Mouse (Mus musculus): ENCODE measurements around the gene Oxld1. TPM values are rescaled to one million over a fixed set of nuclear protein-coding genes. Genes with fewer than 3 reads are reported as not detected.
"Not testable (repeated sequence)": the region's sequence is repeated elsewhere in the genome, so short reads cannot be mapped to it uniquely, and the experiment has no call there.

Gene Oxld1
- polyA plus RNA-seq, 1 experiment, result 15.5 TPM

- DNase-seq, result no peak
- Histone ChIP-seq H3K27me3 (ENCODE audit: control insufficient read depth, insufficient read depth, low read length) (no peaks in the 10 kb centered on the region), H3K27ac (ENCODE audit: insufficient read depth, low read length) (no peak overlapping the region), H3K4me3 (replicated peaks; ENCODE audit: insufficient read depth, low read depth, low read length) (no peak overlapping the region), H3K4me1 (ENCODE audit: control insufficient read depth, insufficient read depth, low read length) (no peaks in the 10 kb centered on the region)
- 81% methylated on average over 7 of the region's 7 CpGs for WGBS
- TF ChIP-seq CTCF (IDR thresholded peaks at IDR 0.05; ENCODE audit: borderline replicate concordance, insufficient read depth, low read depth, low read length), result no peak
Observed at GRCm38 (mm10) chr11:120417852-120418251, 40.0 kb downstream of the Oxld1 start.

GRCm38 (mm10) chr11:120413621-120414020 is 44.2 kb downstream of the Oxld1 start:
- H3K4me3 ChIP-seq (replicated peaks; ENCODE audit: insufficient read depth, low read depth, low read length); H3K27ac ChIP-seq (ENCODE audit: insufficient read depth, low read length); H3K4me1 ChIP-seq (ENCODE audit: control insufficient read depth, insufficient read depth, low read length); H3K27me3 ChIP-seq (ENCODE audit: control insufficient read depth, insufficient read depth, low read length); DNase-seq: not testable (repeated sequence)
- 94% methylated on average over 8 of the region's 10 CpGs for WGBS

Other genes with a start within 250 kb of the Oxld1 start
- 17.0 and 17.6 TPM in 2 replicates for gene Bahcc1, start 225.1 kb downstream of the Oxld1 start, polyA plus RNA-seq (2012; rRNA removed)
- 834 and 845 TPM in 2 replicates for gene Actg1, start 109.5 kb downstream of the Oxld1 start, polyA plus RNA-seq (2012; rRNA removed)
- gene Fscn2, start 96.5 kb downstream of the Oxld1 start, polyA plus RNA-seq (2012; rRNA removed), result 0.29 TPM in 1 of 2 replicates, not detected in the other
- gene Faap100, start 79.3 kb downstream of the Oxld1 start, polyA plus RNA-seq (2012; rRNA removed), result 34.4 and 34.8 TPM in 2 replicates
- 54.2 and 56.3 TPM in 2 replicates for gene Nploc4, start 20.4 kb downstream of the Oxld1 start, polyA plus RNA-seq (2012; rRNA removed)
- gene Tspan10, start 15.4 kb downstream of the Oxld1 start, polyA plus RNA-seq (2012; rRNA removed), result 0.05 and 0.06 TPM in 2 replicates
- gene Pde6g, start 4.6 kb downstream of the Oxld1 start, polyA plus RNA-seq (2012; rRNA removed), result 1.5 and 1.6 TPM in 2 replicates
- 27.3 and 28.3 TPM in 2 replicates for gene Ccdc137, start within 50 bp of the Oxld1 start, polyA plus RNA-seq (2012; rRNA removed)
- 42.7 and 56.5 TPM in 2 replicates for gene Arl16, start 9.5 kb upstream of the Oxld1 start, polyA plus RNA-seq (2012; rRNA removed)
- 108 and 119 TPM in 2 replicates for gene Mrpl12, start 26.5 kb upstream of the Oxld1 start, polyA plus RNA-seq (2012; rRNA removed)
- 38.9 and 39.3 TPM in 2 replicates for gene Slc25a10, start 33.8 kb upstream of the Oxld1 start, polyA plus RNA-seq (2012; rRNA removed)
- 1.8 and 2.1 TPM in 2 replicates for gene Gcgr, start 72.6 kb upstream of the Oxld1 start, polyA plus RNA-seq (2012; rRNA removed)
- gene Mcrip1, start 91.7 kb upstream of the Oxld1 start, polyA plus RNA-seq (2012; rRNA removed), result 159 and 168 TPM in 2 replicates
- not detected in 2 replicates for gene Ppp1r27, start 93.1 kb upstream of the Oxld1 start, polyA plus RNA-seq (2012; rRNA removed)
- 98.4 and 105 TPM in 2 replicates for gene P4hb, start 115.2 kb upstream of the Oxld1 start, polyA plus RNA-seq (2012; rRNA removed)
- 288 and 305 TPM in 2 replicates for gene Arhgdia, start 123.6 kb upstream of the Oxld1 start, polyA plus RNA-seq (2012; rRNA removed)
- 42.6 and 51.8 TPM in 2 replicates for gene Alyref, start 140.3 kb upstream of the Oxld1 start, polyA plus RNA-seq (2012; rRNA removed)
- gene Anapc11, start 140.4 kb upstream of the Oxld1 start, polyA plus RNA-seq (2012; rRNA removed), result 168 and 178 TPM in 2 replicates
- 4.7 and 5.6 TPM in 2 replicates for gene Npb, start 150.4 kb upstream of the Oxld1 start, polyA plus RNA-seq (2012; rRNA removed)
- gene Pcyt2, start 159.9 kb upstream of the Oxld1 start, polyA plus RNA-seq (2012; rRNA removed), result 401 and 403 TPM in 2 replicates
- gene Sirt7, start 167.2 kb upstream of the Oxld1 start, polyA plus RNA-seq (2012; rRNA removed), result 76.9 and 80.5 TPM in 2 replicates
- 60.5 and 65.3 TPM in 2 replicates for gene Mafg, start 175.5 kb upstream of the Oxld1 start, polyA plus RNA-seq (2012; rRNA removed)
- 2.1 and 2.3 TPM in 2 replicates for gene Pycr1, start 185.7 kb upstream of the Oxld1 start, polyA plus RNA-seq (2012; rRNA removed)
- 3.3 and 4.5 TPM in 2 replicates for gene Myadml2, start 190.1 kb upstream of the Oxld1 start, polyA plus RNA-seq (2012; rRNA removed)
- 5.9 TPM in 2 replicates for gene Notum, start 203.1 kb upstream of the Oxld1 start, polyA plus RNA-seq (2012; rRNA removed)
- gene Aspscr1, start 214.9 kb upstream of the Oxld1 start, polyA plus RNA-seq (2012; rRNA removed), result 56.1 and 59.4 TPM in 2 replicates

All from cerebellum, adult 2 months (tissue).